Mouse (Mus musculus): ENCODE results near the gene Olfr104-ps. TPM values are rescaled to one million over a fixed set of nuclear protein-coding genes. Genes with fewer than 3 reads are reported as not detected.

Olfr104-ps gene
- not detected in 2 replicates for polyA plus RNA-seq (2012; rRNA removed; ENCODE audit: low replicate concordance)

DNA sequence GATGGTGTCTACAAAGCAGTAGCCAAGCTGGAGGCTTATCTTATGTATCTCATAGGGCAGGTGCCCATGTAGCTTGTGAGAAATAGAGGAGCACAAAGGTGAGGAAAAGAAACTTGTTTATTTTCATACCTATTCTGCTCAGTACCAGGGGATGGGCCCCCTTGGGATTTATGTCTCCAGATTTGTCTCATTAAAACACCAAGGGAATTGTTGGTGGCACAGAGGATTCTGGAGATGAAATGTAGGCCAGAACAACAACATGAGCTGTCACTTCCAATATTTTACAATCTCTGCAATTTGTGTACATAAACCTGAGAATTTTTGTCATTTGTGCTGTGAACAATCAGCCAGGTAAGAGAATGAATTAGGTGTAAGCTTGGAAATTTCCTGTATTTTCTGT is at the start of gene Olfr104-ps:
Gene Olfr104-ps (plus strand): TSS at position 301 of the 400 bp plus-strand sequence.

GRCm38 (mm10) chr17:37316954-37317353 is 42.4 kb upstream of the Olfr104-ps start, which contains the start of gene Olfr102:
Olfr102 (minus strand) TSS chr17:37317054.

GRCm38 (mm10) chr17:37339598-37339997 is 19.8 kb upstream of the Olfr104-ps start, which contains the start of gene Olfr103:
Olfr103 (minus strand) TSS chr17:37339698.

DNA sequence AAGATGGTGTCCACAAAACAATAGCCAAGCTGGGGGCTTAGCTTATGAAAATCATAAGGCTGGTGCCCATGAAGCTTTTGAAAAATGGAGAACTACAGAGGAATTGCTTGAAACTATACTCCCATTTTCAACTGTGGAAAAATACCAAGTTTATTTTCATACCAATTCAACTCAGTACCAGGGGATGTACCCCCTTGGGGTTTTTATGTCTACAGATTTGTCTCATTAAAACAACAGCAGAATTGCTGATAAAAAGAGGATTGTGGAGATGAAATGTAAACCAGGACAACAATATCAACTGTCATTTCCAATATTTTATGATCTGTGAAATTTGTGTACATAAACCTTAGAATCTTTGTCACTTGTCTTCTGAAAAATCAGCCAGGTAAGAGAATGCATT is 19.4 kb downstream of the Olfr104-ps start, which contains the start of gene Olfr105-ps:
Gene Olfr105-ps (plus strand): TSS at position 301 of the 400 bp plus-strand sequence.

GRCm38 (mm10) chr17:37390093-37390492 is 30.7 kb downstream of the Olfr104-ps start, which contains the start of gene Olfr106-ps:
Olfr106-ps (plus strand) TSS chr17:37390393.

DNA sequence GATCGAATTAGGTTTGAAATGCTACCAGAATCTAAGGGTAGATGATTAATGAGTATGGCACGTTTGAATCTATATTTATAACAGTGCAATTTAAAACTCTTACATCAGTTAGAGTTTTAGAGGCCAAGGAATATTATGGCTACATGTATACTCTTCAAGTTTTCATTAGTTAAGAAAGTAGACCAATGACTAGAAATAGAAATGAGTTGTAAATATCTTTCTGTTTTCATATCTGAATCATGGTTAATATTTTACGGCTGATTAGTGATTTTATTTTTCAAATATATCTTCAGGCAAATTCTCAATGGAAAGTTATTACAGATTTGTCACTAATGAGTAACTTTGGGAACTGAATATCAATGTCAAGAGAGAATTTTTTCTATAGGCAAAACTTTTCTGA is 39.5 kb downstream of the Olfr104-ps start, which contains the start of gene Olfr107:
Gene Olfr107 (plus strand): TSS at position 301 of the 400 bp plus-strand sequence.

Other genes with a start within 250 kb of the Olfr104-ps start
- gene Olfr92, start 239.5 kb upstream of the Olfr104-ps start, polyA plus RNA-seq (2012; rRNA removed; ENCODE audit: low replicate concordance): not detected in 2 replicates
- gene Olfr93, start 198.1 kb upstream of the Olfr104-ps start, polyA plus RNA-seq (2012; rRNA removed; ENCODE audit: low replicate concordance): not detected in 2 replicates
- gene Ubd, start 165.7 kb upstream of the Olfr104-ps start, polyA plus RNA-seq (2012; rRNA removed; ENCODE audit: low replicate concordance): 0.11 TPM in 1 of 2 replicates, not detected in the other
- gene Olfr94, start 158.6 kb upstream of the Olfr104-ps start, polyA plus RNA-seq (2012; rRNA removed; ENCODE audit: low replicate concordance): not detected in 2 replicates
- gene Olfr95, start 146.5 kb upstream of the Olfr104-ps start, polyA plus RNA-seq (2012; rRNA removed; ENCODE audit: low replicate concordance): not detected in 2 replicates
- not detected in 2 replicates for gene Olfr96, start 139.4 kb upstream of the Olfr104-ps start, polyA plus RNA-seq (2012; rRNA removed; ENCODE audit: low replicate concordance)
- not detected in 2 replicates for gene Olfr97, start 122.3 kb upstream of the Olfr104-ps start, polyA plus RNA-seq (2012; rRNA removed; ENCODE audit: low replicate concordance)
- gene Olfr98, start 95.8 kb upstream of the Olfr104-ps start, polyA plus RNA-seq (2012; rRNA removed; ENCODE audit: low replicate concordance): not detected in 2 replicates
- 2.7 and 3.5 TPM in 2 replicates for gene H2-M3, start 89.4 kb upstream of the Olfr104-ps start, polyA plus RNA-seq (2012; rRNA removed; ENCODE audit: low replicate concordance)
- not detected in 2 replicates for gene Olfr99, start 76.1 kb upstream of the Olfr104-ps start, polyA plus RNA-seq (2012; rRNA removed; ENCODE audit: low replicate concordance)
- not detected in 2 replicates for gene Olfr101, start 55.3 kb upstream of the Olfr104-ps start, polyA plus RNA-seq (2012; rRNA removed; ENCODE audit: low replicate concordance)
- gene Olfr102, start 42.5 kb upstream of the Olfr104-ps start, polyA plus RNA-seq (2012; rRNA removed; ENCODE audit: low replicate concordance): not detected in 2 replicates
- gene Olfr103, start 19.9 kb upstream of the Olfr104-ps start, polyA plus RNA-seq (2012; rRNA removed; ENCODE audit: low replicate concordance): not detected in 2 replicates
- gene Olfr105-ps, start 19.5 kb downstream of the Olfr104-ps start, polyA plus RNA-seq (2012; rRNA removed; ENCODE audit: low replicate concordance): not detected in 2 replicates
- not detected in 2 replicates for gene Olfr106-ps, start 30.8 kb downstream of the Olfr104-ps start, polyA plus RNA-seq (2012; rRNA removed; ENCODE audit: low replicate concordance)
- not detected in 2 replicates for gene Olfr107, start 39.6 kb downstream of the Olfr104-ps start, polyA plus RNA-seq (2012; rRNA removed; ENCODE audit: low replicate concordance)
- not detected in 2 replicates for gene Olfr108, start 85.9 kb downstream of the Olfr104-ps start, polyA plus RNA-seq (2012; rRNA removed; ENCODE audit: low replicate concordance)
- gene Olfr109, start 99.3 kb downstream of the Olfr104-ps start, polyA plus RNA-seq (2012; rRNA removed; ENCODE audit: low replicate concordance): not detected in 2 replicates
- 0.08 TPM in 1 of 2 replicates, not detected in the other for gene H2-M2, start 124.0 kb downstream of the Olfr104-ps start, polyA plus RNA-seq (2012; rRNA removed; ENCODE audit: low replicate concordance)
- gene Olfr110, start 132.9 kb downstream of the Olfr104-ps start, polyA plus RNA-seq (2012; rRNA removed; ENCODE audit: low replicate concordance): not detected in 2 replicates
- gene Olfr111, start 148.4 kb downstream of the Olfr104-ps start, polyA plus RNA-seq (2012; rRNA removed; ENCODE audit: low replicate concordance): not detected in 2 replicates
- gene Olfr112, start 209.9 kb downstream of the Olfr104-ps start, polyA plus RNA-seq (2012; rRNA removed; ENCODE audit: low replicate concordance): not detected in 2 replicates
- not detected in 2 replicates for gene Olfr113, start 218.1 kb downstream of the Olfr104-ps start, polyA plus RNA-seq (2012; rRNA removed; ENCODE audit: low replicate concordance)
- not detected in 2 replicates for gene Olfr114, start 233.2 kb downstream of the Olfr104-ps start, polyA plus RNA-seq (2012; rRNA removed; ENCODE audit: low replicate concordance)

Measured in duodenum, adult 2 months (tissue).